Mouse (Mus musculus): ENCODE results near the gene Olfr893. TPM values are rescaled to one million over a fixed set of nuclear protein-coding genes. Genes with fewer than 3 reads are reported as not detected.
"Not testable (repeated sequence)": the region's sequence is repeated elsewhere in the genome, so short reads cannot be mapped to it uniquely, and the experiment has no call there.

Olfr893 gene
- not detected in 2 replicates for polyA plus RNA-seq (2012; rRNA removed)

GRCm38 (mm10) chr9:38208065-38208464 lies at the start of gene Olfr893:
Gene Olfr893 (plus strand): TSS chr9:38208365.
- Histone ChIP-seq H3K27ac (ENCODE audit: insufficient read depth, low read length) (no peak within 1 kb of the TSS), H3K4me3 (ENCODE audit: insufficient read depth, low read length) (no peak within 1 kb of the TSS), H3K4me1 (ENCODE audit: control insufficient read depth, insufficient read depth, low read length) (no peaks in the 10 kb centered on the region)
- TF ChIP-seq POLR2A (IDR thresholded peaks at IDR 0.05; ENCODE audit: extremely low read depth, insufficient read depth, low read length) = no peak
- TF ChIP-seq CTCF (IDR thresholded peaks at IDR 0.05; ENCODE audit: extremely low read depth, insufficient read depth, low read length) = no peak

GRCm38 (mm10) chr9:38168341-38168740 lies 39.8 kb upstream of the Olfr893 start:
- not testable (repeated sequence) for H3K27ac ChIP-seq (ENCODE audit: insufficient read depth, low read length); H3K4me3 ChIP-seq (ENCODE audit: insufficient read depth, low read length); H3K4me1 ChIP-seq (ENCODE audit: control insufficient read depth, insufficient read depth, low read length)

- Histone ChIP-seq H3K4me3 (ENCODE audit: insufficient read depth, low read length) (no peak within 1 kb of the TSS), H3K4me1 (ENCODE audit: control insufficient read depth, insufficient read depth, low read length) (no peaks in the 10 kb centered on the region), H3K27ac (ENCODE audit: insufficient read depth, low read length) (no peak within 1 kb of the TSS)
- TF ChIP-seq POLR2A (IDR thresholded peaks at IDR 0.05; ENCODE audit: extremely low read depth, insufficient read depth, low read length) (no peak), CTCF (IDR thresholded peaks at IDR 0.05; ENCODE audit: extremely low read depth, insufficient read depth, low read length) (no peak)
Observed at GRCm38 (mm10) chr9:38180721-38181120, 27.4 kb upstream of the Olfr893 start, which contains the start of gene Olfr891. Gene Olfr891 (minus strand): TSS chr9:38180821.

DNA sequence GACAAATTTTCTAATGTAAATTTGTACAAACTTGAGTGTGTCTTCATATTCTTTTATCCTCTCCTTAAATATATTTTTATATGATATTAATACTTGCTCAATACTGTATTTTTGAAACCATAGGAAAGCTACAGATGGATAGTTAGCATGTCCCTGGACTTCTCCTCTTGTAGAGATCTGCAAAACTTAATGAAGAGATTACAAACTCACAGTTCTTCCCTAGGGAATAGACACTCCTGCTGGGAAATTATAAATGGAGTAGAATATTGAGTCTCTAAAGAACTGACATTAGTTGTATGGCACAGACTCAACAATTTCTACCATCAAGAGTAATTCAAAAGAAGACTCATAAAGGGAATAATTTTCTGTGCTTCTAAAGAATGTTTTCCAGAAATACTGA lies 9.6 kb downstream of the Olfr893 start, which contains the start of gene Olfr894:
Gene Olfr894 (plus strand): TSS at position 301 of the 400 bp plus-strand sequence.
- H3K27ac ChIP-seq (ENCODE audit: insufficient read depth, low read length) = no peak within 1 kb of the TSS
- TF ChIP-seq CTCF (IDR thresholded peaks at IDR 0.05; ENCODE audit: extremely low read depth, insufficient read depth, low read length) (no peak), POLR2A (IDR thresholded peaks at IDR 0.05; ENCODE audit: extremely low read depth, insufficient read depth, low read length) (no peak)
- H3K4me3 ChIP-seq (ENCODE audit: insufficient read depth, low read length) = no peak within 1 kb of the TSS
- no peaks in the 10 kb centered on the region for H3K4me1 ChIP-seq (ENCODE audit: control insufficient read depth, insufficient read depth, low read length)

- no peak for TF ChIP-seq POLR2A (IDR thresholded peaks at IDR 0.05; ENCODE audit: extremely low read depth, insufficient read depth, low read length)
- TF ChIP-seq CTCF (IDR thresholded peaks at IDR 0.05; ENCODE audit: extremely low read depth, insufficient read depth, low read length) = no peak
Observed at GRCm38 (mm10) chr9:38252474-38252873, 44.3 kb downstream of the Olfr893 start, which contains the start of gene Olfr143. Gene Olfr143 (plus strand): TSS chr9:38252774.

More at GRCm38 (mm10) chr9:38252474-38252873, 44.3 kb downstream of the Olfr893 start, which contains the start of gene Olfr143:
- no peak within 1 kb of the TSS for H3K4me3 ChIP-seq (ENCODE audit: insufficient read depth, low read length)
- H3K27ac ChIP-seq (ENCODE audit: insufficient read depth, low read length) = no peak within 1 kb of the TSS
- no peaks in the 10 kb centered on the region for H3K4me1 ChIP-seq (ENCODE audit: control insufficient read depth, insufficient read depth, low read length)

Other genes starting within 250 kb of the Olfr893 start
- 0.08 TPM in 1 of 2 replicates, not detected in the other for gene Olfr881, start 216.5 kb upstream of the Olfr893 start, polyA plus RNA-seq (2012; rRNA removed)
- not detected in 2 replicates for gene Olfr883, start 182.6 kb upstream of the Olfr893 start, polyA plus RNA-seq (2012; rRNA removed)
- gene Olfr884, start 161.8 kb upstream of the Olfr893 start, polyA plus RNA-seq (2012; rRNA removed) = not detected in 2 replicates
- gene Olfr885, start 147.0 kb upstream of the Olfr893 start, polyA plus RNA-seq (2012; rRNA removed) = not detected in 2 replicates
- gene Olfr887, start 124.3 kb upstream of the Olfr893 start, polyA plus RNA-seq (2012; rRNA removed) = not detected in 2 replicates
- not detected in 2 replicates for gene Olfr888, start 100.2 kb upstream of the Olfr893 start, polyA plus RNA-seq (2012; rRNA removed)
- not detected in 2 replicates for gene Olfr889, start 93.2 kb upstream of the Olfr893 start, polyA plus RNA-seq (2012; rRNA removed)
- gene Olfr890, start 65.8 kb upstream of the Olfr893 start, polyA plus RNA-seq (2012; rRNA removed) = not detected in 2 replicates
- not detected in 2 replicates for gene Olfr891, start 27.5 kb upstream of the Olfr893 start, polyA plus RNA-seq (2012; rRNA removed)
- not detected in 2 replicates for gene Olfr894, start 9.7 kb downstream of the Olfr893 start, polyA plus RNA-seq (2012; rRNA removed)
- gene Olfr143, start 44.4 kb downstream of the Olfr893 start, polyA plus RNA-seq (2012; rRNA removed) = not detected in 2 replicates
- gene Olfr895, start 59.5 kb downstream of the Olfr893 start, polyA plus RNA-seq (2012; rRNA removed) = not detected in 2 replicates
- not detected in 2 replicates for gene Olfr896-ps1, start 82.7 kb downstream of the Olfr893 start, polyA plus RNA-seq (2012; rRNA removed)
- gene Olfr25, start 120.7 kb downstream of the Olfr893 start, polyA plus RNA-seq (2012; rRNA removed) = not detected in 2 replicates
- gene Olfr898, start 140.0 kb downstream of the Olfr893 start, polyA plus RNA-seq (2012; rRNA removed) = not detected in 2 replicates
- not detected in 2 replicates for gene Olfr250, start 158.5 kb downstream of the Olfr893 start, polyA plus RNA-seq (2012; rRNA removed)
- not detected in 2 replicates for gene Olfr251, start 168.7 kb downstream of the Olfr893 start, polyA plus RNA-seq (2012; rRNA removed)
- not detected in 2 replicates for gene Olfr147, start 193.3 kb downstream of the Olfr893 start, polyA plus RNA-seq (2012; rRNA removed)
- gene Olfr901, start 221.1 kb downstream of the Olfr893 start, polyA plus RNA-seq (2012; rRNA removed) = not detected in 2 replicates
- not detected in 2 replicates for gene Olfr902, start 239.3 kb downstream of the Olfr893 start, polyA plus RNA-seq (2012; rRNA removed)